Mouse (Mus musculus) small intestine, adult 2 months (tissue): ENCODE data around the gene Vmp1. TPM values are rescaled to one million over a fixed set of nuclear protein-coding genes. Genes with fewer than 3 reads are reported as not detected.
A peak's percentile ranks its signal among the peaks of the same experiment; 100 is the strongest.

Experiments used
- H3K27ac ChIP-seq: fragments of 200-500 bp; 2 replicates; pipeline ENCODE4 v1.5.1; 2012; ENCODE audit warnings: low read depth, low read length, control low read depth, inconsistent platforms; ENCODE audit not compliant: insufficient read depth
- H3K27me3 ChIP-seq: fragments of 200-500 bp; 2 replicates; pipeline ENCODE4 v1.6.1; 2012; ENCODE audit warnings: mild to moderate bottlenecking, moderate library complexity, low read length, inconsistent platforms; ENCODE audit not compliant: control insufficient read depth, insufficient read depth
- H3K36me3 ChIP-seq: fragments of 200-500 bp; 2 replicates; pipeline ENCODE4 v1.6.1; 2012; ENCODE audit warnings: mild to moderate bottlenecking, low read length, control low read depth, inconsistent platforms; ENCODE audit not compliant: control insufficient read depth, insufficient read depth
- H3K4me1 ChIP-seq: fragments of 200-500 bp; 2 replicates; pipeline ENCODE4 v1.6.1; 2012; ENCODE audit warnings: low read length, inconsistent platforms, mixed read lengths; ENCODE audit not compliant: control insufficient read depth, insufficient read depth, insufficient read length
- H3K4me3 ChIP-seq: fragments of 200-500 bp; 2 replicates; pipeline ENCODE4 v1.5.1; 2012; ENCODE audit warnings: low read depth, mild to moderate bottlenecking, control low read depth, inconsistent platforms, low read length, moderate library complexity
- CTCF ChIP-seq: fragments of 200-500 bp; IDR thresholded peaks from 2 replicates; pipeline ENCODE4 v1.5.1; 2012; ENCODE audit warnings: low read depth, mild to moderate bottlenecking, control low read depth, inconsistent platforms, low read length, moderate library complexity, mixed read lengths; ENCODE audit not compliant: insufficient replicate concordance, insufficient read length; ENCODE audit errors: extremely low read depth
- POLR2A ChIP-seq: fragments of 200-500 bp; IDR thresholded peaks from 2 replicates; pipeline ENCODE4 v1.6.1; 2012; ENCODE audit warnings: low read depth, mild to moderate bottlenecking, control low read depth, inconsistent platforms, low read length, moderate library complexity
- WGBS: fragments of 180-500 bp; shearing (Covaris S2); methylation state at CpG from one replicate; pipeline ENCODE4 v1.1.7; 2018; 5-methylcytosine and 5-hydroxymethylcytosine counted together
- polyA plus RNA-seq: library from polyadenylated mRNA; depleted of rRNA; stranded (reverse); fragments of >200 nt; gene quantifications from 2 replicates; pipeline ENCODE4 v1.2.3, GENCODE M21; 2012; rRNA removed

Gene Vmp1
- 22.1 and 38.8 TPM in 2 replicates for polyA plus RNA-seq

DNA sequence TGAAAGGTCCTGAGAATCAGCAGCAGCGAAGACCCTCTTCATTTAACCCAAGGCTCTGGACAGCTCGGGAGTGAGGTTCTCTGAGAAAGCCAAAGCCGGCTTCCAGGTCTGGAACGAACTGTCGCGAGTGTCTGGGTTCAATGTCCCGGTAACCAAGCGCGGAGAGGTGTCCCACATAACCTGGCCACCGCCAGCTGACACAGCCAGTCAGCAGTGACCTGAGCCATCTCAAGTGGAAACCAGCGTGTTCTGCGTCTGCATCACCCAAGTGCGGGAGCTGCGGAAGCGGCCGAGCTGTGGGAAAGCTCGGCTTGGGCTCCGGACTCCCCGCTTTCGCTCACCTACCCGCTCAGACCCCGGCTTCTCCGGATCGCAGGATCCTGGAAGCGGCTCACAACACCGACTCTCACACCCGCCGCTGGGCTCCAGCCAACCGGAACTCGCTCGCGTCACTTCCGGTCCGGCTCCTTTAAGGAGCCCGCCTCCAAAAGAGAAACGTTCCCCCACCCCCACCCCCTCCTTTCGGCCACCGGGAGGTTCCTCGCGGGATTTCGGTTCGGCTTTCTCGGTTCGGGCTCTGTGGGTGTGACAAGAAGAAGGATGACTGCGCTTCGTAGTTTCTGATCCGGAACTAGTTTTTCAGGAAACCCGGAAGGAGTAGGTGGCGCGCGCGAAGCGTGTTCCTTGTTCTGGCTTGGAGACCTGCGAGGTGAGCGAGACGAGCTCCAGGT is at the start of gene Vmp1, which contains the start of gene Ptrh2:
Gene Vmp1 (minus strand): TSS at position 442 of the 731 bp plus-strand sequence.
Gene Ptrh2 (plus strand): TSS at position 591 of the 731 bp plus-strand sequence.
- Histone ChIP-seq H3K36me3 (peaks cover 2% of the 10 kb centered on the region; the same call in 1 of the 2 replicates), H3K4me1 (peaks cover 6% of the 10 kb centered on the region; the same call in 1 of the 2 replicates), H3K27me3 (no peaks in the 10 kb centered on the region), H3K27ac (peak within 1 kb of the TSS; percentile 90), H3K4me3 (peak within 1 kb of the TSS; percentile 99)
- TF ChIP-seq POLR2A (peak; percentile 40; the same call in 1 of the 2 replicates), CTCF (no peak)
- under 1% methylated on average over 56 of the region's 56 CpGs for WGBS

GRCm38 (mm10) chr11:86731443-86731842 is 47.8 kb upstream of the Vmp1 start:
- 90% methylated on average over 2 of the region's 2 CpGs for WGBS
- H3K4me3 ChIP-seq: no peak overlapping the region
- H3K27ac ChIP-seq: no peak overlapping the region
- H3K27me3 ChIP-seq: no peaks in the 10 kb centered on the region
- peaks cover 58% of the 10 kb centered on the region for H3K36me3 ChIP-seq
- peaks cover 2% of the 10 kb centered on the region; the same call in 1 of the 2 replicates for H3K4me1 ChIP-seq
- no peak for TF ChIP-seq POLR2A
- TF ChIP-seq CTCF: no peak

GRCm38 (mm10) chr11:86725607-86726006 is 42.0 kb upstream of the Vmp1 start:
- H3K36me3 ChIP-seq: peaks cover 61% of the 10 kb centered on the region
- H3K4me3 ChIP-seq: no peak overlapping the region
- no peak overlapping the region for H3K27ac ChIP-seq
- H3K27me3 ChIP-seq: no peaks in the 10 kb centered on the region
- H3K4me1 ChIP-seq: no peaks in the 10 kb centered on the region
- TF ChIP-seq POLR2A: no peak
- TF ChIP-seq CTCF: no peak

DNA sequence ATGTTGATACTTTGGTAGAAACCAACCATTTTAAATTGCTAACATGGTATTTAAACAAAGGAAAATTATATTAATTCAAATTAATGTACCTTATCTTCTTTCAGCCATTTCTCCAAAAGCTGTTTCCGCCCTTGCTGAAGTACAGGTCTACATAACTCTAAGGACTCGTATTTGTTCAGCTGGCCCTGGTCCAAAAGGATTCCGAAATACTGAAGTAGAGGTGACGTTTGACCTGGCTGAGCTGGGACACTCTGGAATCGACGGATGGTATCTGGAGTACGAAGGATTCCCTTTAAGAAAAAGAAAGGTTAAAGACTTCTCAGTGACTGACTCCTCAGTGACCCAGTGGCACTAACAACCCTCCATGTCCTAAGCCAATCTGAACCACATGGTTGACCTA is 41.3 kb upstream of the Vmp1 start:
- no peak overlapping the region for H3K4me3 ChIP-seq
- H3K27me3 ChIP-seq: no peaks in the 10 kb centered on the region
- WGBS: 56% methylated on average over 7 of the region's 7 CpGs
- no peak for TF ChIP-seq POLR2A
- TF ChIP-seq CTCF: no peak
- H3K36me3 ChIP-seq: peaks cover 62% of the 10 kb centered on the region
- no peak overlapping the region for H3K27ac ChIP-seq
- H3K4me1 ChIP-seq: no peaks in the 10 kb centered on the region

GRCm38 (mm10) chr11:86724004-86724403 is 40.4 kb upstream of the Vmp1 start:
- H3K4me1 ChIP-seq: no peaks in the 10 kb centered on the region
- H3K36me3 ChIP-seq: peaks cover 65% of the 10 kb centered on the region
- 76% methylated on average over 3 of the region's 3 CpGs for WGBS
- TF ChIP-seq CTCF (no peak), POLR2A (no peak)
- no peak overlapping the region for H3K4me3 ChIP-seq
- no peaks in the 10 kb centered on the region for H3K27me3 ChIP-seq
- H3K27ac ChIP-seq: no peak overlapping the region

- no peaks in the 10 kb centered on the region for H3K4me1 ChIP-seq
- peaks cover 70% of the 10 kb centered on the region for H3K36me3 ChIP-seq
- no peak overlapping the region for H3K4me3 ChIP-seq
- no peak for TF ChIP-seq POLR2A
- TF ChIP-seq CTCF: no peak
- H3K27ac ChIP-seq: no peak overlapping the region
- 77% methylated on average over 8 of the region's 8 CpGs for WGBS
- H3K27me3 ChIP-seq: no peaks in the 10 kb centered on the region
Observed at GRCm38 (mm10) chr11:86719390-86719789, 35.8 kb upstream of the Vmp1 start.

DNA sequence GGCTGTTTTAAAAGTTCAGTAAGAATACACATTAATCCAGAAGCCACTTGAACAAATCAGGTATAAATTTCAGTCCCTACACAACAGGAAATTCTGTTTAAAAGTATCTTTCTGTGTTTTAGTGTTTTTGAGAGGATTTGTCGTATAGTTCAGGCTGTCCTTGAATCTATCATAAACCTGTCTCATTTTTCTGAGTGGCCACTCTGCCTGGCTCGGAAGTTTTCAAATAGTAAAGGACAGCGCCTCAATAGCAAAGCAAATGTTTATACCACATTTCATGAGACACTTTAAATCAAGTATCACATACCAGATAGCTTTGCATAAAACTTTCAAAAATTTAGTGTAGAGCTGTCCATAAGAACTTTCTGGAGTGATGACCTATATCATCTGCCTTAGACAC is 34.7 kb upstream of the Vmp1 start:
- Histone ChIP-seq H3K36me3 (peaks cover 67% of the 10 kb centered on the region), H3K4me1 (no peaks in the 10 kb centered on the region), H3K27ac (no peak overlapping the region), H3K27me3 (no peaks in the 10 kb centered on the region), H3K4me3 (no peak overlapping the region)
- WGBS: 89% methylated on average over 3 of the region's 3 CpGs
- TF ChIP-seq CTCF (no peak), POLR2A (no peak)
